Mouse (Mus musculus) heart, postnatal 10 days (tissue): ENCODE data around the gene Sh3d19. TPM values are rescaled to one million over a fixed set of nuclear protein-coding genes. Genes with fewer than 3 reads are reported as not detected.

ENCODE experiments used
- total RNA-seq, 2 experiments: library from RNA; stranded (reverse); gene quantifications; 2 replicates each; pipeline ENCODE4 v1.2.3; 2021

Sh3d19 gene
- total RNA-seq, 2 experiments from 2014 or later, result 23.4 to 27.8 TPM

Other genes with a start within 250 kb of the Sh3d19 start
- 10 to 100 TPM; 35.8 to 48.7 TPM for gene Fam160a1, start 153.8 kb upstream of the Sh3d19 start, total RNA-seq
- gene Glt28d2, start 83.6 kb upstream of the Sh3d19 start, total RNA-seq, result 1 to 10 TPM; 4.9 to 6.8 TPM
- 10 to 100 TPM; 21.2 to 37.3 TPM for gene Gm37240, start 83.6 kb upstream of the Sh3d19 start, total RNA-seq
- not detected for gene Prss48, start 31.4 kb downstream of the Sh3d19 start, total RNA-seq
- 100 to 1,000 TPM; 617 to 667 TPM for gene Rps3a1, start 171.6 kb downstream of the Sh3d19 start, total RNA-seq